Mouse (Mus musculus) hindbrain, embryonic 12.5 days (tissue): ENCODE data around the gene Acsm2. TPM values are rescaled to one million over a fixed set of nuclear protein-coding genes. Genes with fewer than 3 reads are reported as not detected.
A peak's percentile ranks its signal among the peaks of the same experiment; 100 is the strongest.

Experiments used
- ATAC-seq: fragments of 200-750 bp; cut with Nextera tagmentation; 2 replicates; pipeline ENCODE4 v1.8.0; 2017; ENCODE audit warnings: moderate TSS enrichment; ENCODE audit not compliant: low FRiP score
- H3K27ac ChIP-seq: fragments of 300-500 bp; sonication (generic); 2 replicates; pipeline ENCODE4 v1.5.1; 2016; ENCODE audit warnings: mild to moderate bottlenecking
- H3K27me3 ChIP-seq: fragments of 300-500 bp; sonication (generic); 2 replicates; pipeline ENCODE4 v1.6.1; 2016; ENCODE audit warnings: mild to moderate bottlenecking
- H3K36me3 ChIP-seq: fragments of 300-500 bp; sonication (generic); 2 replicates; pipeline ENCODE4 v1.6.1; 2016; ENCODE audit warnings: mild to moderate bottlenecking
- H3K4me1 ChIP-seq: fragments of 300-500 bp; sonication (generic); 2 replicates; pipeline ENCODE4 v1.6.1; 2016
- H3K4me2 ChIP-seq: fragments of 300-500 bp; sonication (generic); replicated peaks from 2 replicates; pipeline ENCODE4 v1.6.1; 2016; ENCODE audit warnings: mild to moderate bottlenecking
- H3K4me3 ChIP-seq: fragments of 300-500 bp; sonication (generic); 2 replicates; pipeline ENCODE4 v1.5.1; 2016; ENCODE audit warnings: mild to moderate bottlenecking
- H3K9ac ChIP-seq: fragments of 300-500 bp; sonication (generic); 2 replicates; pipeline ENCODE4 v1.6.1; 2016; ENCODE audit warnings: mild to moderate bottlenecking, moderate library complexity
- H3K9me3 ChIP-seq: fragments of 300-500 bp; sonication (generic); replicated peaks from 2 replicates; pipeline ENCODE4 v1.6.1; 2016; ENCODE audit warnings: mild to moderate bottlenecking
- WGBS: fragments of 180-500 bp; shearing (Covaris S2); methylation state at CpG from one replicate; pipeline ENCODE4 v1.1.7; 2016; 5-methylcytosine and 5-hydroxymethylcytosine counted together
- polyA plus RNA-seq: library from polyadenylated mRNA; unstranded; fragments of >200 nt; fragmentation: Nextera tagmentation; extraction: Ambion mirVana; gene quantifications from 2 replicates; pipeline ENCODE4 v1.2.1, GENCODE M21; 2016

Acsm2 gene
- not detected in 2 replicates for polyA plus RNA-seq

GRCm38 (mm10) chr7:119554040-119554439, at the start of gene Acsm2:
Gene Acsm2 (plus strand): TSS chr7:119554340.
- no peak for ATAC-seq
- Histone ChIP-seq H3K27ac (no peak within 1 kb of the TSS), H3K9ac (no peak within 1 kb of the TSS), H3K4me3 (no peak within 1 kb of the TSS), H3K9me3 (no peaks in the 10 kb centered on the region), H3K4me1 (no peaks in the 10 kb centered on the region), H3K36me3 (no peaks in the 10 kb centered on the region), H3K4me2 (no peak within 1 kb of the TSS), H3K27me3 (no peaks in the 10 kb centered on the region)
- 89% methylated on average over 1 of the region's 1 CpGs for whole genome bisulfite sequencing

GRCm38 (mm10) chr7:119511143-119511542, 43.0 kb upstream of the Acsm2 start:
- Histone ChIP-seq H3K9ac (no peak overlapping the region), H3K27me3 (no peaks in the 10 kb centered on the region), H3K36me3 (no peaks in the 10 kb centered on the region), H3K9me3 (no peaks in the 10 kb centered on the region), H3K4me3 (no peak overlapping the region), H3K4me1 (no peaks in the 10 kb centered on the region), H3K4me2 (no peak overlapping the region), H3K27ac (no peak overlapping the region)
- no peak for ATAC-seq
- 91% methylated on average over 4 of the region's 4 CpGs for WGBS

GRCm38 (mm10) chr7:119513056-119513455, 41.1 kb upstream of the Acsm2 start:
- no peak overlapping the region for H3K4me3 ChIP-seq
- 28% methylated on average over 7 of the region's 7 CpGs for WGBS
- H3K9me3 ChIP-seq = no peaks in the 10 kb centered on the region
- H3K36me3 ChIP-seq = no peaks in the 10 kb centered on the region
- no peaks in the 10 kb centered on the region for H3K4me1 ChIP-seq
- H3K4me2 ChIP-seq = no peak overlapping the region
- H3K27ac ChIP-seq = no peak overlapping the region
- H3K27me3 ChIP-seq = no peaks in the 10 kb centered on the region
- H3K9ac ChIP-seq = no peak overlapping the region
- ATAC-seq = no peak

- H3K9me3 ChIP-seq = no peaks in the 10 kb centered on the region
Observed at GRCm38 (mm10) chr7:119515492-119516271, 38.5 kb upstream of the Acsm2 start.

GRCm38 (mm10) chr7:119516272-119516558, 37.9 kb upstream of the Acsm2 start:
- H3K27ac ChIP-seq = no peak overlapping the region
- no peaks in the 10 kb centered on the region for H3K27me3 ChIP-seq
- H3K4me3 ChIP-seq = no peak overlapping the region
- WGBS = 83% methylated on average over 7 of the region's 7 CpGs
- no peak for ATAC-seq
- H3K4me2 ChIP-seq = no peak overlapping the region
- no peak overlapping the region for H3K9ac ChIP-seq
- H3K36me3 ChIP-seq = no peaks in the 10 kb centered on the region
- H3K9me3 ChIP-seq = no peaks in the 10 kb centered on the region
- H3K4me1 ChIP-seq = no peaks in the 10 kb centered on the region

More at GRCm38 (mm10) chr7:119515492-119516271, 38.5 kb upstream of the Acsm2 start:
- peak; percentile 16; the same call in 1 of the 2 replicates for ATAC-seq
- no peaks in the 10 kb centered on the region for H3K4me1 ChIP-seq
- no peak overlapping the region for H3K9ac ChIP-seq
- no peaks in the 10 kb centered on the region for H3K27me3 ChIP-seq
- H3K27ac ChIP-seq = no peak overlapping the region
- WGBS = 68% methylated on average over 10 of the region's 10 CpGs
- H3K36me3 ChIP-seq = no peaks in the 10 kb centered on the region
- no peak overlapping the region for H3K4me2 ChIP-seq
- no peak overlapping the region for H3K4me3 ChIP-seq

- H3K4me2 ChIP-seq = no peak within 1 kb of the TSS
- H3K9me3 ChIP-seq = no peaks in the 10 kb centered on the region
- no peak within 1 kb of the TSS for H3K27ac ChIP-seq
- no peak within 1 kb of the TSS for H3K4me3 ChIP-seq
- ATAC-seq = no peak
- H3K27me3 ChIP-seq = no peaks in the 10 kb centered on the region
- H3K36me3 ChIP-seq = no peaks in the 10 kb centered on the region
- WGBS = 72% methylated on average over 5 of the region's 5 CpGs
- H3K9ac ChIP-seq = no peak within 1 kb of the TSS
- H3K4me1 ChIP-seq = no peaks in the 10 kb centered on the region
Observed at GRCm38 (mm10) chr7:119519163-119519562, 35.0 kb upstream of the Acsm2 start, which contains the start of gene Acsm5. Gene Acsm5 (plus strand): TSS chr7:119519463.

GRCm38 (mm10) chr7:119519654-119520053, 34.5 kb upstream of the Acsm2 start:
- WGBS = 48% methylated on average over 5 of the region's 5 CpGs
- H3K4me1 ChIP-seq = no peaks in the 10 kb centered on the region
- no peak for ATAC-seq

GRCm38 (mm10) chr7:119521816-119522215, 32.3 kb upstream of the Acsm2 start:
- no peak for ATAC-seq
- Histone ChIP-seq H3K9me3 (no peaks in the 10 kb centered on the region), H3K4me1 (no peaks in the 10 kb centered on the region), H3K9ac (no peak overlapping the region), H3K27ac (no peak overlapping the region), H3K36me3 (no peaks in the 10 kb centered on the region), H3K4me2 (no peak overlapping the region), H3K4me3 (no peak overlapping the region), H3K27me3 (no peaks in the 10 kb centered on the region)
- WGBS = 84% methylated on average over 3 of the region's 3 CpGs

More at GRCm38 (mm10) chr7:119519654-119520053, 34.5 kb upstream of the Acsm2 start:
- H3K4me3 ChIP-seq = no peak overlapping the region
- H3K36me3 ChIP-seq = no peaks in the 10 kb centered on the region
- no peaks in the 10 kb centered on the region for H3K27me3 ChIP-seq
- H3K27ac ChIP-seq = no peak overlapping the region
- no peak overlapping the region for H3K9ac ChIP-seq
- H3K4me2 ChIP-seq = no peak overlapping the region
- H3K9me3 ChIP-seq = no peaks in the 10 kb centered on the region

- WGBS = 83% methylated on average over 1 of the region's 1 CpGs
- H3K9me3 ChIP-seq = no peaks in the 10 kb centered on the region
- H3K4me2 ChIP-seq = no peak overlapping the region
- no peak for ATAC-seq
- H3K36me3 ChIP-seq = no peaks in the 10 kb centered on the region
- H3K4me3 ChIP-seq = no peak overlapping the region
- no peak overlapping the region for H3K27ac ChIP-seq
- no peak overlapping the region for H3K9ac ChIP-seq
- H3K27me3 ChIP-seq = no peaks in the 10 kb centered on the region
- H3K4me1 ChIP-seq = no peaks in the 10 kb centered on the region
Observed at GRCm38 (mm10) chr7:119522385-119522784, 31.8 kb upstream of the Acsm2 start.

GRCm38 (mm10) chr7:119523389-119523788, 30.8 kb upstream of the Acsm2 start, which contains the start of gene Pdilt:
Gene Pdilt (minus strand): TSS chr7:119523489.
- Histone ChIP-seq H3K36me3 (no peaks in the 10 kb centered on the region), H3K4me1 (no peaks in the 10 kb centered on the region), H3K9me3 (no peaks in the 10 kb centered on the region), H3K4me3 (no peak within 1 kb of the TSS), H3K27ac (no peak within 1 kb of the TSS), H3K27me3 (no peaks in the 10 kb centered on the region), H3K4me2 (no peak within 1 kb of the TSS), H3K9ac (no peak within 1 kb of the TSS)
- WGBS = 72% methylated on average over 4 of the region's 4 CpGs
- ATAC-seq = no peak

GRCm38 (mm10) chr7:119525881-119526281, 28.3 kb upstream of the Acsm2 start:
- H3K9ac ChIP-seq = no peak overlapping the region
- H3K27ac ChIP-seq = no peak overlapping the region
- no peak for ATAC-seq
- H3K36me3 ChIP-seq = no peaks in the 10 kb centered on the region
- H3K4me2 ChIP-seq = no peak overlapping the region
- no peaks in the 10 kb centered on the region for H3K9me3 ChIP-seq
- no peaks in the 10 kb centered on the region for H3K27me3 ChIP-seq
- H3K4me1 ChIP-seq = no peaks in the 10 kb centered on the region
- WGBS = 52% methylated on average over 2 of the region's 2 CpGs
- no peak overlapping the region for H3K4me3 ChIP-seq

GRCm38 (mm10) chr7:119526486-119526885, 27.7 kb upstream of the Acsm2 start:
- Histone ChIP-seq H3K27me3 (no peaks in the 10 kb centered on the region), H3K9me3 (no peaks in the 10 kb centered on the region), H3K4me2 (no peak overlapping the region), H3K9ac (no peak overlapping the region), H3K36me3 (no peaks in the 10 kb centered on the region), H3K4me1 (no peaks in the 10 kb centered on the region), H3K4me3 (no peak overlapping the region), H3K27ac (no peak overlapping the region)
- no peak for ATAC-seq
- 72% methylated on average over 13 of the region's 13 CpGs for WGBS

GRCm38 (mm10) chr7:119527135-119527534, 27.0 kb upstream of the Acsm2 start:
- no peaks in the 10 kb centered on the region for H3K4me1 ChIP-seq
- no peak overlapping the region for H3K4me3 ChIP-seq
- no peak overlapping the region for H3K9ac ChIP-seq
- WGBS = 96% methylated on average over 1 of the region's 1 CpGs
- no peaks in the 10 kb centered on the region for H3K36me3 ChIP-seq
- H3K27me3 ChIP-seq = no peaks in the 10 kb centered on the region
- ATAC-seq = no peak
- no peak overlapping the region for H3K4me2 ChIP-seq
- no peak overlapping the region for H3K27ac ChIP-seq
- H3K9me3 ChIP-seq = no peaks in the 10 kb centered on the region
